Comparison of ENCODE assay signal across 12 mouse cellular contexts in genomic region chr17:68163545-68163944, GRCm38 (mm10).
DNase-seq lines count a peak whose midpoint lies in the region; ATAC-seq and TF ChIP-seq lines count a peak whose summit lies in the region.
"Had no signal": no experiment of that assay in that cellular context is flagged by ENCODE, and none has a peak within 500 bp of the region (broad histone marks: within the 10 kb centered on the region; RNA-seq: fewer than 3 reads in every experiment).

No protein-coding gene starts in this region.

- peak; percentile 81 for DNase-seq in heart, adult 11 months
- no peak for DNase-seq in heart, postnatal 4 days
- DNase-seq in left cerebral cortex, postnatal 4 days, result peak; percentile 11
- DNase-seq in left cerebral cortex, adult 9 months (ENCODE audit: low spot score in 2 of 2), result no peak
- peak; percentile 63 for DNase-seq in adipocyte (ENCODE audit: low spot score)
- DNase-seq in limb, embryonic 14.5 days (ENCODE audit: low spot score), result peak; percentile 74
- no peak for DNase-seq in adrenal gland, postnatal 10 days
- DNase-seq in ovary, postnatal 14 days (ENCODE audit: low spot score), result no peak
- DNase-seq: gastrocnemius, postnatal 10 days; layer of hippocampus, postnatal 36 days; retina, postnatal 1 day had no signal

- H3K9ac ChIP-seq in limb, embryonic 14.5 days (ENCODE audit: low read depth, low read length, severe bottlenecking), result no peak overlapping the region

- peaks cover 37% of the 10 kb centered on the region for H3K4me1 ChIP-seq in limb, embryonic 14.5 days (ENCODE audit: control insufficient read depth, insufficient read depth, low read length)

- no peaks in the 10 kb centered on the region for H3K27me3 ChIP-seq in limb, embryonic 14.5 days (ENCODE audit: control insufficient read depth, insufficient read depth, low read length)

- no peak for TF ChIP-seq POLR2A in limb, embryonic 14.5 days (IDR thresholded peaks at IDR 0.05; ENCODE audit: borderline replicate concordance, extremely low read depth, insufficient read depth, insufficient read length)

- H3K4me3 ChIP-seq in limb, embryonic 14.5 days (replicated peaks; ENCODE audit: low read length), result no peak overlapping the region

- H3K36me3 ChIP-seq in limb, embryonic 14.5 days (ENCODE audit: control insufficient read depth, insufficient read depth, low read length), result no peaks in the 10 kb centered on the region

- no peaks in the 10 kb centered on the region for H3K9me3 ChIP-seq in limb, embryonic 14.5 days (ENCODE audit: control insufficient read depth, low read length)

- intact Hi-C loops in left cerebral cortex, postnatal 4 days (cut with DNase I), result loop anchor here (10.0 kb wide), 1 partner anchor 149 kb away; no protein-coding TSS in a partner anchor

- ATAC-seq in limb, embryonic 14.5 days (ENCODE audit: low FRiP score, low read depth), result peak; percentile 53
- ATAC-seq: intestine, embryonic 16.5 days had no signal

- H3K4me2 ChIP-seq in limb, embryonic 14.5 days (replicated peaks; ENCODE audit: low read depth, low read length, severe bottlenecking), result no peak overlapping the region

- 0 out of 2 replicates have a peak overlapping the region, but pooled peaks have one; percentile 41 for H3K27ac ChIP-seq in limb, embryonic 14.5 days (replicated peaks; ENCODE audit: low read depth, low read length)

- 37% methylated on average over 4 of the region's 4 CpGs for WGBS in limb, embryonic 14.5 days

Comparison
In these comparisons a context has a peak if more than half of its experiments do, and no peak if none do; other contexts are left out.
1. DNase-seq: peak in heart, adult 11 months (single experiment), left cerebral cortex, postnatal 4 days (single experiment), adipocyte (single experiment) and limb, embryonic 14.5 days (single experiment); none in heart, postnatal 4 days (single experiment), left cerebral cortex, adult 9 months (0 of 2), adrenal gland, postnatal 10 days (single experiment) and ovary, postnatal 14 days (single experiment).